Mouse (Mus musculus) activated CD4-positive, CD25-positive, alpha-beta regulatory T cell, adult 4 months (primary cell): ENCODE measurements at regions not wholly inside any gene's neighbourhood (a gene's known extent, or its start where the extent isn't known, plus 50 kb on each side); places are given as distances from the start of the nearest gene placed in this dataset.

ENCODE experiments used
- ATAC-seq: one replicate; pipeline ENCODE4 v1.8.0; 2017

- no peak for ATAC-seq
Observed at GRCm38 (mm10) chr13:99625196-99625595, 108.9 kb upstream of the Map1b start.

- no peak for ATAC-seq
Observed at GRCm38 (mm10) chr13:99618332-99618731, 102.0 kb upstream of the Map1b start.

GRCm38 (mm10) chr13:99617457-99617856, 101.1 kb upstream of the Map1b start:
- no peak for ATAC-seq

GRCm38 (mm10) chr13:99611715-99612494, 95.6 kb upstream of the Map1b start:
- ATAC-seq = no peak

- no peak for ATAC-seq
Observed at GRCm38 (mm10) chr13:99610498-99610897, 94.2 kb upstream of the Map1b start.

GRCm38 (mm10) chr13:99609151-99610146, 93.1 kb upstream of the Map1b start:
- no peak for ATAC-seq

- ATAC-seq = no peak
Observed at GRCm38 (mm10) chr13:99608591-99608990, 92.3 kb upstream of the Map1b start.

GRCm38 (mm10) chr13:99607208-99607607, 90.9 kb upstream of the Map1b start:
- ATAC-seq = no peak

GRCm38 (mm10) chr13:99606606-99606990, 90.3 kb upstream of the Map1b start:
- no peak for ATAC-seq

- no peak for ATAC-seq
Observed at GRCm38 (mm10) chr13:99605866-99606605, 89.7 kb upstream of the Map1b start.

- no peak for ATAC-seq
Observed at GRCm38 (mm10) chr13:99597891-99598290, 81.6 kb upstream of the Map1b start.

GRCm38 (mm10) chr13:99593846-99594813, 77.8 kb upstream of the Map1b start:
- no peak for ATAC-seq

- ATAC-seq = no peak
Observed at GRCm38 (mm10) chr13:99593243-99593635, 76.9 kb upstream of the Map1b start.

GRCm38 (mm10) chr13:99592596-99593242, 76.4 kb upstream of the Map1b start:
- no peak for ATAC-seq

- ATAC-seq = no peak
Observed at GRCm38 (mm10) chr13:99588646-99589045, 72.3 kb upstream of the Map1b start.

- ATAC-seq = no peak
Observed at GRCm38 (mm10) chr13:99583841-99584240, 67.5 kb upstream of the Map1b start.

- ATAC-seq = no peak
Observed at GRCm38 (mm10) chr13:99580296-99580695, 64.0 kb upstream of the Map1b start.

GRCm38 (mm10) chr13:99579596-99580175, 63.3 kb upstream of the Map1b start:
- no peak for ATAC-seq

GRCm38 (mm10) chr13:99577686-99578085, 61.3 kb upstream of the Map1b start:
- no peak for ATAC-seq

GRCm38 (mm10) chr13:99573021-99573420, 56.7 kb upstream of the Map1b start:
- ATAC-seq = no peak

GRCm38 (mm10) chr13:99572381-99572780, 56.0 kb upstream of the Map1b start:
- ATAC-seq = no peak
